Mouse (Mus musculus) hindbrain, embryonic 14.5 days (tissue): ENCODE data around the gene Gm21954. TPM values are rescaled to one million over a fixed set of nuclear protein-coding genes. Genes with fewer than 3 reads are reported as not detected.

Experiments used
- ATAC-seq: fragments of 200-750 bp; cut with Nextera tagmentation; 2 replicates; pipeline ENCODE4 v1.8.0; 2017; ENCODE audit warnings: moderate number of reproducible peaks, mild to moderate bottlenecking, moderate TSS enrichment, moderate library complexity; ENCODE audit not compliant: low FRiP score
- DNase-seq: peaks from one replicate; pipeline ENCODE4 v3.0.0-alpha.2; 2015; ENCODE audit warnings: low spot score
- H3K27ac ChIP-seq: fragments of 300-500 bp; sonication (generic); 2 replicates; pipeline ENCODE4 v1.5.1; 2014; ENCODE audit warnings: mild to moderate bottlenecking, moderate library complexity
- H3K27me3 ChIP-seq: fragments of 300-500 bp; sonication (generic); 2 replicates; pipeline ENCODE4 v1.6.1; 2014; ENCODE audit warnings: mild to moderate bottlenecking, low read length, mixed read lengths; ENCODE audit not compliant: control insufficient read depth, insufficient read depth
- H3K36me3 ChIP-seq: fragments of 300-500 bp; sonication (generic); replicated peaks from 2 replicates; pipeline ENCODE4 v1.6.1; 2014; ENCODE audit not compliant: control insufficient read depth, insufficient read depth
- H3K4me1 ChIP-seq: fragments of 300-500 bp; sonication (generic); replicated peaks from 2 replicates; pipeline ENCODE4 v1.6.1; 2014; ENCODE audit warnings: antibody characterized with exemption, low read length, mixed read lengths; ENCODE audit not compliant: control insufficient read depth, insufficient read depth
- H3K4me2 ChIP-seq: fragments of 300-500 bp; sonication (generic); replicated peaks from 2 replicates; pipeline ENCODE4 v1.6.1; 2014; ENCODE audit warnings: mild to moderate bottlenecking, moderate library complexity
- H3K4me3 ChIP-seq: fragments of 300-500 bp; sonication (generic); replicated peaks from 2 replicates; pipeline ENCODE4 v1.5.1; 2014; ENCODE audit warnings: mild to moderate bottlenecking, low read length
- H3K9ac ChIP-seq: fragments of 300-500 bp; sonication (generic); 2 replicates; pipeline ENCODE4 v1.6.1; 2014
- H3K9me3 ChIP-seq: fragments of 300-500 bp; sonication (generic); 2 replicates; pipeline ENCODE4 v1.6.1; 2016; ENCODE audit warnings: low read length; ENCODE audit not compliant: control insufficient read depth
- WGBS: fragments of 180-500 bp; shearing (Covaris S2); extraction: QIAGEN DNeasy Blood & Tissue Kit; methylation state at CpG from one replicate; pipeline ENCODE4 v1.1.7; 2014; 5-methylcytosine and 5-hydroxymethylcytosine counted together
- polyA plus RNA-seq: library from polyadenylated mRNA; unstranded; fragments of >200 nt; fragmentation: Nextera tagmentation; extraction: Ambion mirVana; gene quantifications from 2 replicates; pipeline ENCODE4 v1.2.1, GENCODE M21; 2014

Gene Gm21954
- polyA plus RNA-seq: not detected in 2 replicates

- Histone ChIP-seq H3K9ac (no peak within 1 kb of the TSS), H3K4me2 (no peak within 1 kb of the TSS), H3K4me3 (no peak within 1 kb of the TSS), H3K27ac (no peak within 1 kb of the TSS), H3K27me3 (no peaks in the 10 kb centered on the region), H3K36me3 (no peaks in the 10 kb centered on the region; the same call in 1 of the 2 replicates), H3K4me1 (no peaks in the 10 kb centered on the region), H3K9me3 (no peaks in the 10 kb centered on the region)
- ATAC-seq (no peak), DNase-seq (no peak)
- 89% methylated on average over 2 of the region's 2 CpGs for WGBS
Measured at GRCm38 (mm10) chr3:55472110-55472509, at the start of gene Gm21954. Gene Gm21954, minus strand, starts transcription at chr3:55472210.

- peak overlapping the region; percentile 92 for H3K27ac ChIP-seq
- no peak overlapping the region for H3K4me3 ChIP-seq
- no peak for ATAC-seq
- peak overlapping the region; percentile 34; the same call in 1 of the 2 replicates for H3K9ac ChIP-seq
- H3K4me2 ChIP-seq: peak overlapping the region; percentile 13
- no peaks in the 10 kb centered on the region for H3K27me3 ChIP-seq
- 46% methylated on average over 8 of the region's 8 CpGs for WGBS
- peaks cover 60% of the 10 kb centered on the region for H3K4me1 ChIP-seq
- H3K9me3 ChIP-seq: no peaks in the 10 kb centered on the region
- no peak for DNase-seq
- H3K36me3 ChIP-seq: peaks cover 15% of the 10 kb centered on the region
Measured at GRCm38 (mm10) chr3:55521776-55522175, 49.8 kb upstream of the Gm21954 start.

- no peak overlapping the region; the same call in 1 of the 2 replicates for H3K9ac ChIP-seq
- peak overlapping the region; percentile 92 for H3K27ac ChIP-seq
- peaks cover 17% of the 10 kb centered on the region for H3K36me3 ChIP-seq
- peaks cover 56% of the 10 kb centered on the region for H3K4me1 ChIP-seq
- H3K9me3 ChIP-seq: no peaks in the 10 kb centered on the region
- ATAC-seq: peak; percentile 74
- peak; percentile 91 for DNase-seq
- peak overlapping the region; percentile 5; the same call in 1 of the 2 replicates for H3K4me2 ChIP-seq
- no peak overlapping the region for H3K4me3 ChIP-seq
- 15% methylated on average over 12 of the region's 12 CpGs for whole genome bisulfite sequencing
- no peaks in the 10 kb centered on the region for H3K27me3 ChIP-seq
Measured at GRCm38 (mm10) chr3:55520240-55521180, 48.5 kb upstream of the Gm21954 start.

GRCm38 (mm10) chr3:55517454-55518014 lies 45.5 kb upstream of the Gm21954 start:
- H3K9ac ChIP-seq: no peak overlapping the region
- H3K27me3 ChIP-seq: no peaks in the 10 kb centered on the region
- peaks cover 42% of the 10 kb centered on the region for H3K36me3 ChIP-seq
- no peaks in the 10 kb centered on the region for H3K9me3 ChIP-seq
- ATAC-seq: no peak
- H3K4me1 ChIP-seq: peaks cover 29% of the 10 kb centered on the region
- 78% methylated on average over 17 of the region's 17 CpGs for WGBS
- no peak overlapping the region for H3K4me2 ChIP-seq
- DNase-seq: no peak
- H3K4me3 ChIP-seq: no peak overlapping the region
- 0 out of 2 replicates have a peak overlapping the region, but pooled peaks have one; percentile 20 for H3K27ac ChIP-seq

DNA sequence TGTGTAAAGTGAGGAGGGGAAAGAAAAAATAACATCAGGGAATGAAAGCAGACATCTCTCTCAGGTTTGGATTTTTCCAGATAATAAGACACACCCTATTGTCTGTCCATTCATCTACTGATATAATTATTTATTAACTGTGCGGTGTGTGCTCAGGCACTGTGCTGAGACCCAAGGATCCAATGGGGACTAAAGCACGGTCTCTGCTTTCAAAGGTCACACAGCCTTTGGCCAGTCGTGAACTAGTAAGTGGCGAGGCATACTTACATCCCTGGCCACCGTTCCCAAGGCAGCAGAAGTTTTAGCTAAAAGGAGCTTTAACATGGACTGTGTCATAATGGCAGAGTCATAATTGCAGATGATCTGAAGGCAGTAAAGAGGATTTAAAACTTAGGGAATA lies 44.0 kb upstream of the Gm21954 start:
- Histone ChIP-seq H3K4me2 (no peak overlapping the region), H3K4me3 (no peak overlapping the region), H3K36me3 (peaks cover 42% of the 10 kb centered on the region), H3K9ac (no peak overlapping the region), H3K27me3 (no peaks in the 10 kb centered on the region), H3K27ac (no peak overlapping the region), H3K4me1 (peaks cover 16% of the 10 kb centered on the region), H3K9me3 (no peaks in the 10 kb centered on the region)
- WGBS: 65% methylated on average over 5 of the region's 5 CpGs
- DNase-seq (no peak), ATAC-seq (no peak)

- no peak overlapping the region for H3K4me2 ChIP-seq
- no peak for ATAC-seq
- 0 out of 2 replicates have a peak overlapping the region, but pooled peaks have one; percentile 28 for H3K27ac ChIP-seq
- 61% methylated on average over 6 of the region's 6 CpGs for whole genome bisulfite sequencing
- H3K27me3 ChIP-seq: no peaks in the 10 kb centered on the region
- H3K9ac ChIP-seq: no peak overlapping the region
- H3K4me1 ChIP-seq: 0 out of 2 replicates have a peak, but pooled peaks cover 3% of the 10 kb centered on the region
- DNase-seq: no peak
- H3K4me3 ChIP-seq: no peak overlapping the region
- no peaks in the 10 kb centered on the region for H3K9me3 ChIP-seq
- peaks cover 61% of the 10 kb centered on the region for H3K36me3 ChIP-seq
Measured at GRCm38 (mm10) chr3:55511658-55512057, 39.6 kb upstream of the Gm21954 start.

- H3K4me2 ChIP-seq: no peak overlapping the region
- no peak for ATAC-seq
- no peaks in the 10 kb centered on the region for H3K27me3 ChIP-seq
- no peak for DNase-seq
- peaks cover 68% of the 10 kb centered on the region for H3K36me3 ChIP-seq
- H3K4me1 ChIP-seq: no peaks in the 10 kb centered on the region
- no peak overlapping the region for H3K4me3 ChIP-seq
- no peaks in the 10 kb centered on the region for H3K9me3 ChIP-seq
- no peak overlapping the region for H3K9ac ChIP-seq
- 91% methylated on average over 7 of the region's 7 CpGs for WGBS
- H3K27ac ChIP-seq: no peak overlapping the region
Measured at GRCm38 (mm10) chr3:55510198-55510597, 38.2 kb upstream of the Gm21954 start.

GRCm38 (mm10) chr3:55499298-55499697 lies 27.3 kb upstream of the Gm21954 start:
- H3K4me2 ChIP-seq: no peak overlapping the region
- no peak overlapping the region for H3K27ac ChIP-seq
- no peaks in the 10 kb centered on the region for H3K27me3 ChIP-seq
- no peaks in the 10 kb centered on the region for H3K9me3 ChIP-seq
- no peak overlapping the region for H3K9ac ChIP-seq
- ATAC-seq: no peak
- 79% methylated on average over 7 of the region's 7 CpGs for WGBS
- no peak overlapping the region for H3K4me3 ChIP-seq
- DNase-seq: no peak
- H3K36me3 ChIP-seq: peaks cover 47% of the 10 kb centered on the region
- H3K4me1 ChIP-seq: no peaks in the 10 kb centered on the region

GRCm38 (mm10) chr3:55496462-55496941 lies 24.5 kb upstream of the Gm21954 start:
- no peaks in the 10 kb centered on the region for H3K27me3 ChIP-seq
- no peak for DNase-seq
- 79% methylated on average over 9 of the region's 9 CpGs for WGBS
- no peak overlapping the region for H3K4me3 ChIP-seq
- H3K4me2 ChIP-seq: no peak overlapping the region
- H3K9ac ChIP-seq: no peak overlapping the region
- peaks cover 40% of the 10 kb centered on the region for H3K36me3 ChIP-seq
- H3K4me1 ChIP-seq: no peaks in the 10 kb centered on the region
- H3K27ac ChIP-seq: no peak overlapping the region
- H3K9me3 ChIP-seq: no peaks in the 10 kb centered on the region
- no peak for ATAC-seq
